Mouse (Mus musculus) cerebellum, postnatal 36 days (tissue): ENCODE measurements around the gene Cyb5d1.

Experiments used
- DNase-seq, 2 experiments: peaks; one replicate each; pipeline ENCODE4 v3.0.0; 2021 to 2022; ENCODE audit warnings: mixed read lengths in 2 of 2

Gene Cyb5d1

GRCm38 (mm10) chr11:69379600-69379999, 15.8 kb downstream of the Cyb5d1 start:
- DNase-seq = no peak

GRCm38 (mm10) chr11:69377766-69378165, 17.7 kb downstream of the Cyb5d1 start:
- no peak for DNase-seq

- DNase-seq = no peak
Observed at GRCm38 (mm10) chr11:69375646-69376045, 19.8 kb downstream of the Cyb5d1 start.

GRCm38 (mm10) chr11:69373223-69373965, 22.0 kb downstream of the Cyb5d1 start:
- DNase-seq = no peak

GRCm38 (mm10) chr11:69372780-69373170, 22.7 kb downstream of the Cyb5d1 start:
- peak in 1 of 2 experiments; percentile 22 for DNase-seq

- peak; percentile 87 to 92 for DNase-seq
Observed at GRCm38 (mm10) chr11:69372056-69372779, 23.2 kb downstream of the Cyb5d1 start.

GRCm38 (mm10) chr11:69371601-69372000, 23.8 kb downstream of the Cyb5d1 start:
- no peak for DNase-seq

GRCm38 (mm10) chr11:69370817-69371215, 24.6 kb downstream of the Cyb5d1 start:
- no peak for DNase-seq

GRCm38 (mm10) chr11:69369990-69370816, 25.2 kb downstream of the Cyb5d1 start:
- no peak for DNase-seq

- DNase-seq = no peak
Observed at GRCm38 (mm10) chr11:69369215-69369989, 26.0 kb downstream of the Cyb5d1 start, which contains the start of gene Chd3. Gene Chd3 (minus strand): TSS chr11:69369406.

GRCm38 (mm10) chr11:69368356-69369214, 26.8 kb downstream of the Cyb5d1 start:
- peak; percentile 38 to 54 for DNase-seq

- DNase-seq = no peak
Observed at GRCm38 (mm10) chr11:69367616-69368355, 27.6 kb downstream of the Cyb5d1 start.

GRCm38 (mm10) chr11:69366855-69367615, 28.4 kb downstream of the Cyb5d1 start:
- no peak for DNase-seq

- DNase-seq = peak; percentile 72 to 80
Observed at GRCm38 (mm10) chr11:69366157-69366854, 29.1 kb downstream of the Cyb5d1 start.

GRCm38 (mm10) chr11:69365722-69366121, 29.7 kb downstream of the Cyb5d1 start:
- no peak for DNase-seq

GRCm38 (mm10) chr11:69364910-69365309, 30.5 kb downstream of the Cyb5d1 start:
- DNase-seq = peak; percentile 82 to 89

GRCm38 (mm10) chr11:69364376-69364775, 31.1 kb downstream of the Cyb5d1 start:
- DNase-seq = no peak

GRCm38 (mm10) chr11:69362479-69362878, 33.0 kb downstream of the Cyb5d1 start:
- no peak for DNase-seq

GRCm38 (mm10) chr11:69362021-69362420, 33.4 kb downstream of the Cyb5d1 start:
- DNase-seq = no peak
